Mouse (Mus musculus): ENCODE data around the gene Creb3l2. TPM values are rescaled to one million over a fixed set of nuclear protein-coding genes. Genes with fewer than 3 reads are reported as not detected.

The Creb3l2 gene
- total and polyA plus RNA-seq, 2 experiments from 2014 or later = 2.2 to 6.3 TPM

GRCm38 (mm10) chr6:37353616-37354015 is 88.3 kb downstream of the Creb3l2 start:
- TF ChIP-seq CTCF (IDR thresholded peaks at IDR 0.05; ENCODE audit: low read depth) = no peak
- WGBS = 83% methylated on average over 9 of the region's 9 CpGs
- H3K9ac ChIP-seq (replicated peaks; ENCODE audit: low read length) = no peak overlapping the region

GRCm38 (mm10) chr6:37351731-37352380 is 90.1 kb downstream of the Creb3l2 start:
- Histone ChIP-seq H3K27ac (no peak overlapping the region), H3K4me2 (ENCODE audit: low read depth, low read length) (no peak overlapping the region), H3K4me1 (ENCODE audit: insufficient read depth, low read length) (no peaks in the 10 kb centered on the region), H3K4me3 (ENCODE audit: low read length) (no peak overlapping the region), H3K9me3 (ENCODE audit: low read length) (no peaks in the 10 kb centered on the region), H3K9ac (replicated peaks; ENCODE audit: low read length) (no peak overlapping the region), H3K36me3 (ENCODE audit: insufficient read depth, low read length) (no peaks in the 10 kb centered on the region), H3K27me3 (ENCODE audit: insufficient read depth, low read length) (no peaks in the 10 kb centered on the region)
- ATAC-seq (peak; percentile 86), DNase-seq (ENCODE audit: low spot score) (peak; percentile 86)
- TF ChIP-seq CTCF (IDR thresholded peaks at IDR 0.05; ENCODE audit: low read depth) = peak; percentile 95
- 27% methylated on average over 10 of the region's 10 CpGs for WGBS

More at GRCm38 (mm10) chr6:37353616-37354015, 88.3 kb downstream of the Creb3l2 start:
- no peaks in the 10 kb centered on the region for H3K36me3 ChIP-seq (ENCODE audit: insufficient read depth, low read length)
- no peak overlapping the region for H3K4me2 ChIP-seq (ENCODE audit: low read depth, low read length)
- H3K4me1 ChIP-seq (ENCODE audit: insufficient read depth, low read length) = no peaks in the 10 kb centered on the region
- no peak overlapping the region for H3K4me3 ChIP-seq (ENCODE audit: low read length)
- no peak overlapping the region for H3K27ac ChIP-seq
- no peaks in the 10 kb centered on the region for H3K9me3 ChIP-seq (ENCODE audit: low read length)
- DNase-seq (ENCODE audit: low spot score) (no peak), ATAC-seq (no peak)
- no peaks in the 10 kb centered on the region for H3K27me3 ChIP-seq (ENCODE audit: insufficient read depth, low read length)

- Histone ChIP-seq H3K4me2 (ENCODE audit: low read depth, low read length) (no peak overlapping the region), H3K27me3 (ENCODE audit: insufficient read depth, low read length) (no peaks in the 10 kb centered on the region), H3K4me3 (ENCODE audit: low read length) (no peak overlapping the region), H3K27ac (no peak overlapping the region), H3K9me3 (ENCODE audit: low read length) (no peaks in the 10 kb centered on the region), H3K9ac (replicated peaks; ENCODE audit: low read length) (no peak overlapping the region), H3K4me1 (ENCODE audit: insufficient read depth, low read length) (no peaks in the 10 kb centered on the region), H3K36me3 (ENCODE audit: insufficient read depth, low read length) (no peaks in the 10 kb centered on the region)
- 78% methylated on average over 8 of the region's 8 CpGs for WGBS
- no peak for TF ChIP-seq CTCF (IDR thresholded peaks at IDR 0.05; ENCODE audit: low read depth)
- DNase-seq (ENCODE audit: low spot score) (no peak), ATAC-seq (no peak)
Observed at GRCm38 (mm10) chr6:37350315-37350714, 91.6 kb downstream of the Creb3l2 start.

- ATAC-seq = no peak
Observed at GRCm38 (mm10) chr6:37347606-37348005, 94.3 kb downstream of the Creb3l2 start.

GRCm38 (mm10) chr6:37338055-37338454 is 103.9 kb downstream of the Creb3l2 start:
- DNase-seq (ENCODE audit: low spot score) (no peak), ATAC-seq (no peak)
- no peak overlapping the region for H3K9ac ChIP-seq (replicated peaks; ENCODE audit: low read length)
- no peak overlapping the region for H3K4me3 ChIP-seq (ENCODE audit: low read length)
- no peaks in the 10 kb centered on the region for H3K27me3 ChIP-seq (ENCODE audit: insufficient read depth, low read length)
- TF ChIP-seq CTCF (IDR thresholded peaks at IDR 0.05; ENCODE audit: low read depth) = no peak
- H3K4me1 ChIP-seq (ENCODE audit: insufficient read depth, low read length) = peaks cover 11% of the 10 kb centered on the region
- 91% methylated on average over 5 of the region's 5 CpGs for WGBS
- H3K9me3 ChIP-seq (ENCODE audit: low read length) = no peaks in the 10 kb centered on the region
- no peak overlapping the region for H3K4me2 ChIP-seq (ENCODE audit: low read depth, low read length)
- no peak overlapping the region for H3K27ac ChIP-seq
- H3K36me3 ChIP-seq (ENCODE audit: insufficient read depth, low read length) = no peaks in the 10 kb centered on the region

More at GRCm38 (mm10) chr6:37347606-37348005, 94.3 kb downstream of the Creb3l2 start:
- Histone ChIP-seq H3K27ac (no peak overlapping the region), H3K27me3 (ENCODE audit: insufficient read depth, low read length) (no peaks in the 10 kb centered on the region), H3K36me3 (ENCODE audit: insufficient read depth, low read length) (no peaks in the 10 kb centered on the region), H3K4me3 (ENCODE audit: low read length) (no peak overlapping the region), H3K9ac (replicated peaks; ENCODE audit: low read length) (no peak overlapping the region), H3K4me1 (ENCODE audit: insufficient read depth, low read length) (no peaks in the 10 kb centered on the region), H3K9me3 (ENCODE audit: low read length) (no peaks in the 10 kb centered on the region), H3K4me2 (ENCODE audit: low read depth, low read length) (no peak overlapping the region)
- WGBS = 84% methylated on average over 5 of the region's 5 CpGs
- DNase-seq (ENCODE audit: low spot score) = no peak
- no peak for TF ChIP-seq CTCF (IDR thresholded peaks at IDR 0.05; ENCODE audit: low read depth)

GRCm38 (mm10) chr6:37336831-37337260 is 105.1 kb downstream of the Creb3l2 start:
- TF ChIP-seq CTCF (IDR thresholded peaks at IDR 0.05; ENCODE audit: low read depth) = no peak
- Histone ChIP-seq H3K9me3 (ENCODE audit: low read length) (no peaks in the 10 kb centered on the region), H3K36me3 (ENCODE audit: insufficient read depth, low read length) (no peaks in the 10 kb centered on the region), H3K4me1 (ENCODE audit: insufficient read depth, low read length) (peaks cover 11% of the 10 kb centered on the region), H3K27me3 (ENCODE audit: insufficient read depth, low read length) (no peaks in the 10 kb centered on the region), H3K27ac (peak overlapping the region; percentile 32; the same call in 1 of the 2 replicates), H3K9ac (replicated peaks; ENCODE audit: low read length) (no peak overlapping the region), H3K4me3 (ENCODE audit: low read length) (no peak overlapping the region), H3K4me2 (ENCODE audit: low read depth, low read length) (no peak overlapping the region)
- 7% methylated on average over 5 of the region's 5 CpGs for WGBS
- DNase-seq (ENCODE audit: low spot score) = no peak
- peak; percentile 62 for ATAC-seq

- DNase-seq (ENCODE audit: low spot score) (no peak), ATAC-seq (peak; percentile 50)
- Histone ChIP-seq H3K27me3 (ENCODE audit: insufficient read depth, low read length) (no peaks in the 10 kb centered on the region), H3K27ac (no peak overlapping the region), H3K36me3 (ENCODE audit: insufficient read depth, low read length) (no peaks in the 10 kb centered on the region), H3K9me3 (ENCODE audit: low read length) (no peaks in the 10 kb centered on the region), H3K9ac (replicated peaks; ENCODE audit: low read length) (no peak overlapping the region), H3K4me2 (ENCODE audit: low read depth, low read length) (no peak overlapping the region), H3K4me3 (ENCODE audit: low read length) (no peak overlapping the region), H3K4me1 (ENCODE audit: insufficient read depth, low read length) (peaks cover 11% of the 10 kb centered on the region)
- TF ChIP-seq CTCF (IDR thresholded peaks at IDR 0.05; ENCODE audit: low read depth) = no peak
- WGBS = 39% methylated on average over 7 of the region's 7 CpGs
Observed at GRCm38 (mm10) chr6:37336381-37336780, 105.6 kb downstream of the Creb3l2 start.

Measured in hindbrain, postnatal 0 days (tissue).